Mouse (Mus musculus) cerebellum, postnatal 4 days (tissue): ENCODE measurements around the gene Dnajc11.

Experiments used
- DNase-seq, 2 experiments: peaks; one replicate each; pipeline ENCODE4 v3.0.0; 2022; ENCODE audit warnings: low spot score in 2 of 2, mixed read lengths in 1 of 2

Gene Dnajc11

GRCm38 (mm10) chr4:151932576-151933504 lies 651 bp upstream of the Dnajc11 start:
- DNase-seq, result no peak

GRCm38 (mm10) chr4:151934215-151934572 lies 703 bp downstream of the Dnajc11 start:
- DNase-seq, result no peak

GRCm38 (mm10) chr4:151937441-151937840 lies 4.0 kb downstream of the Dnajc11 start:
- no peak for DNase-seq

- DNase-seq, result no peak
These were observed 4.6 kb downstream of the Dnajc11 start for GRCm38 (mm10) chr4:151938089-151938488.

- DNase-seq, result no peak
These were observed 12.7 kb downstream of the Dnajc11 start for GRCm38 (mm10) chr4:151946211-151946610.

- no peak for DNase-seq
These were observed 15.3 kb downstream of the Dnajc11 start for GRCm38 (mm10) chr4:151948497-151949471.

GRCm38 (mm10) chr4:151953209-151953608 lies 19.7 kb downstream of the Dnajc11 start:
- DNase-seq, result no peak

GRCm38 (mm10) chr4:151955791-151956190 lies 22.3 kb downstream of the Dnajc11 start:
- no peak for DNase-seq

- DNase-seq, result no peak
These were observed 24.3 kb downstream of the Dnajc11 start for GRCm38 (mm10) chr4:151957584-151958315.

GRCm38 (mm10) chr4:151959849-151960512 lies 26.5 kb downstream of the Dnajc11 start:
- no peak for DNase-seq

GRCm38 (mm10) chr4:151960513-151960854 lies 27.0 kb downstream of the Dnajc11 start:
- DNase-seq, result no peak

- no peak for DNase-seq
These were observed 29.3 kb downstream of the Dnajc11 start for GRCm38 (mm10) chr4:151962817-151963216.

- no peak for DNase-seq
These were observed 34.9 kb downstream of the Dnajc11 start for GRCm38 (mm10) chr4:151968204-151968921.

- DNase-seq, result peak in 1 of 2 experiments; percentile 68
These were observed 38.9 kb downstream of the Dnajc11 start for GRCm38 (mm10) chr4:151972221-151972967.

GRCm38 (mm10) chr4:151975441-151975840 lies 42.0 kb downstream of the Dnajc11 start:
- peak in 1 of 2 experiments; percentile 49 for DNase-seq

GRCm38 (mm10) chr4:151977748-151978147 lies 44.3 kb downstream of the Dnajc11 start:
- DNase-seq, result peak; percentile 91 to 92

- DNase-seq, result no peak
These were observed 47.2 kb downstream of the Dnajc11 start for GRCm38 (mm10) chr4:151980699-151981098.

GRCm38 (mm10) chr4:151981363-151981762 lies 47.9 kb downstream of the Dnajc11 start:
- DNase-seq, result peak; percentile 73 to 89

- DNase-seq, result no peak
These were observed 49.6 kb downstream of the Dnajc11 start for GRCm38 (mm10) chr4:151983043-151983442.

GRCm38 (mm10) chr4:151983560-151983959 lies 50.1 kb downstream of the Dnajc11 start:
- DNase-seq, result peak in 1 of 2 experiments; percentile 53
